Mouse (Mus musculus) midbrain, embryonic 16.5 days (tissue): ENCODE results near the gene Zfp280b. TPM values are rescaled to one million over a fixed set of nuclear protein-coding genes. Genes with fewer than 3 reads are reported as not detected.

Experiments used
- ATAC-seq: fragments of 200-750 bp; cut with Nextera tagmentation; 2 replicates; pipeline ENCODE4 v1.8.0; 2017; ENCODE audit warnings: moderate TSS enrichment
- H3K27ac ChIP-seq: fragments of 300-500 bp; sonication (generic); 2 replicates; pipeline ENCODE4 v1.5.1; 2014; ENCODE audit warnings: mild to moderate bottlenecking, low read length, mixed read lengths
- H3K27me3 ChIP-seq: fragments of 300-500 bp; sonication (generic); 2 replicates; pipeline ENCODE4 v1.6.1; 2014; ENCODE audit warnings: low read depth, low read length, mixed read lengths; ENCODE audit not compliant: control insufficient read depth, insufficient read depth
- H3K36me3 ChIP-seq: fragments of 300-500 bp; sonication (generic); 2 replicates; pipeline ENCODE4 v1.6.1; 2014; ENCODE audit warnings: mild to moderate bottlenecking, low read length, moderate library complexity, mixed read lengths; ENCODE audit not compliant: control insufficient read depth, insufficient read depth
- H3K4me1 ChIP-seq: fragments of 300-500 bp; sonication (generic); 2 replicates; pipeline ENCODE4 v1.6.1; 2014; ENCODE audit warnings: mild to moderate bottlenecking, low read length, mixed read lengths; ENCODE audit not compliant: control insufficient read depth, insufficient read depth
- H3K4me2 ChIP-seq: fragments of 300-500 bp; sonication (generic); 2 replicates; pipeline ENCODE4 v1.6.1; 2014; ENCODE audit warnings: mild to moderate bottlenecking, low read length, mixed read lengths
- H3K4me3 ChIP-seq: fragments of 300-500 bp; sonication (generic); 2 replicates; pipeline ENCODE4 v1.5.1; 2014; ENCODE audit warnings: low read depth, mild to moderate bottlenecking, low read length, moderate library complexity, mixed read lengths
- H3K9ac ChIP-seq: fragments of 300-500 bp; sonication (generic); 2 replicates; pipeline ENCODE4 v1.6.1; 2014; ENCODE audit warnings: low read depth, low read length, mixed read lengths
- H3K9me3 ChIP-seq: fragments of 300-500 bp; sonication (generic); replicated peaks from 2 replicates; pipeline ENCODE4 v1.6.1; 2014; ENCODE audit warnings: mild to moderate bottlenecking, low read length, mixed read lengths; ENCODE audit not compliant: control insufficient read depth, poor library complexity, severe bottlenecking
- WGBS: fragments of 180-500 bp; shearing (Covaris S2); extraction: QIAGEN DNeasy Blood & Tissue Kit; methylation state at CpG from one replicate; pipeline ENCODE4 v1.1.7; 2014; 5-methylcytosine and 5-hydroxymethylcytosine counted together
- polyA plus RNA-seq: library from polyadenylated mRNA; unstranded; fragments of >200 nt; fragmentation: Nextera tagmentation; extraction: Ambion mirVana; gene quantifications from 2 replicates; pipeline ENCODE4 v1.2.1, GENCODE M21; 2015

Gene Zfp280b
- polyA plus RNA-seq, 1 experiment from 2014 or later: 11.9 TPM

GRCm38 (mm10) chr10:76028016-76028366, 4.5 kb upstream of the Zfp280b start:
- Histone ChIP-seq H3K4me1 (peaks cover 5% of the 10 kb centered on the region; the same call in 1 of the 2 replicates), H3K27me3 (no peaks in the 10 kb centered on the region), H3K4me3 (no peak overlapping the region), H3K27ac (no peak overlapping the region), H3K4me2 (no peak overlapping the region), H3K36me3 (no peaks in the 10 kb centered on the region), H3K9ac (no peak overlapping the region), H3K9me3 (no peaks in the 10 kb centered on the region)
- 22% methylated on average over 3 of the region's 4 CpGs for WGBS
- ATAC-seq: no peak

GRCm38 (mm10) chr10:76028396-76028795, 4.1 kb upstream of the Zfp280b start:
- no peaks in the 10 kb centered on the region for H3K36me3 ChIP-seq
- no peak for ATAC-seq
- no peaks in the 10 kb centered on the region for H3K27me3 ChIP-seq

DNA sequence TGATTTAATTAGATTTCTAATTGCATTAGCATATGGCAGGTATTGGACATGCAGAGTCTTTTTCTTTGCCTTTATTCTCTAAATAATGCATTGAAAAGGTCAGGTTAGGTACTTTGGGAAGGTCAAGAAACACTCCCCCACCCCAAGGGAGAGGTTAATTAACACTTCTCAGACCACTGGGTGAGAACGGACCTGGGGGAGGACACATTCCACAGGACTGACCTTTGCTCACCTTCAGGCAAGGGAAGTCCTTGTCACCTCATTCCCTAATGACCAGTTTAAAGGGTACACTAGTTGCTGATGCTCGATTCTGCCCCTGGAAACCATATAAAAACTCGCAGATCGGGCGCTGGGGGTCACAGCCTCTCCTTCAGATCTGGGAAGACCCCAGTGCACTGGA, 3.2 kb upstream of the Zfp280b start:
- Histone ChIP-seq H3K36me3 (no peaks in the 10 kb centered on the region), H3K27me3 (no peaks in the 10 kb centered on the region), H3K27ac (no peak overlapping the region), H3K4me1 (peaks cover 12% of the 10 kb centered on the region), H3K9me3 (no peaks in the 10 kb centered on the region), H3K4me2 (no peak overlapping the region), H3K9ac (no peak overlapping the region), H3K4me3 (no peak overlapping the region)
- WGBS: 61% methylated on average over 5 of the region's 5 CpGs
- no peak for ATAC-seq

More at GRCm38 (mm10) chr10:76028396-76028795, 4.1 kb upstream of the Zfp280b start:
- no peaks in the 10 kb centered on the region for H3K9me3 ChIP-seq
- peaks cover 9% of the 10 kb centered on the region for H3K4me1 ChIP-seq
- H3K4me3 ChIP-seq: no peak overlapping the region
- WGBS: 84% methylated on average over 9 of the region's 9 CpGs
- H3K27ac ChIP-seq: no peak overlapping the region
- H3K9ac ChIP-seq: no peak overlapping the region
- no peak overlapping the region for H3K4me2 ChIP-seq

- H3K4me1 ChIP-seq: peaks cover 12% of the 10 kb centered on the region
- no peak overlapping the region for H3K4me3 ChIP-seq
- H3K4me2 ChIP-seq: no peak overlapping the region
- no peak overlapping the region for H3K27ac ChIP-seq
- no peaks in the 10 kb centered on the region for H3K9me3 ChIP-seq
- WGBS: 64% methylated on average over 5 of the region's 5 CpGs
- 0 out of 2 replicates have a peak, but pooled peaks cover under 1% of the 10 kb centered on the region for H3K36me3 ChIP-seq
- no peaks in the 10 kb centered on the region for H3K27me3 ChIP-seq
- ATAC-seq: no peak
- H3K9ac ChIP-seq: no peak overlapping the region
Observed at GRCm38 (mm10) chr10:76030496-76030895, 2.0 kb upstream of the Zfp280b start.

DNA sequence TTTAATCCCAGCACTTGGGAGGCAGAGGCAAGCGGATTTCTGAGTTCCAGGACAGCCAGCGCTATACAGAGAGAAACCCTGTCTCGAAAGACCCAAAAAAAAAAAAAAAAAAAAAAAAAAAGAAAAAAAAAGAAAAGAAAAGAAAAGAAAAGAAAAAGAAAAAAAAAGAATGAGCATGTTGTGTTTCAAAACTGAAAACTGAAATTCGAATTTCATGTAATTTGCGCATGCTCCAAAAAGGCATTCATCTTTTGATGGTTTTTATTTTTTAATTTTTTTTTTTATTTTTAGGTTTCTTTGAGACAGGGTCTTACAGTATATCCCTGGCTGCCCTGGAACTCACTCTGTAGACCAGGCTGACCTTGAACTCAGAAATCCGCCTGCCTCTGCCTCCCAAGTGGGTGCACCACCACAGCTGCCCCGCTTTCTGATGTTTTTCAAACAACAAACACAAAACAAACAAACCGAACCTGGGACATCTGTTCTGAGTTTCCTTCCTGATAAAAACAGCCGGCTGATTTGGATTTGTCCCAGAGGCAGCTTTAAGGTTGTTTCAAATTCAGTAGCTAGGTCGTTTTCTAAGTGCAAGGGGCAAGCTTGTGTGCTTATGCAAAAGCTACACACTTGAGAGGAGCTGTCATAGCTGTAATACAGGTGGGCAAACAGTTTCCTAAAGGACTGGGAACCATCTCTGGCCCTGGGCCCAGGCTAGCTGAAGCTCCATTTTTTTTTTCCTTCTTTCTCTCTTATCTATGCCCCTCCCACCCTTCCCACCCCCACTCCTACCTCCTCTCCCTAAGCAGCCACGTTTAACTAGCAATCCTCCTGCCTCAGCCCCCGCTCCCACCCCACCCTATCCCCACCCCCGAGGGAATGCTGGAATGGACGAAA, 694 bp upstream of the Zfp280b start:
- Histone ChIP-seq H3K4me1 (peaks cover 12% of the 10 kb centered on the region), H3K36me3 (0 out of 2 replicates have a peak, but pooled peaks cover 3% of the 10 kb centered on the region), H3K9ac (peak overlapping the region; percentile 95), H3K27ac (peak overlapping the region; percentile 83), H3K9me3 (no peaks in the 10 kb centered on the region), H3K4me2 (peak overlapping the region; percentile 91), H3K4me3 (peak overlapping the region; percentile 93), H3K27me3 (no peaks in the 10 kb centered on the region)
- ATAC-seq: peak; percentile 71; the same call in 1 of the 2 replicates
- WGBS: 56% methylated on average over 14 of the region's 14 CpGs

GRCm38 (mm10) chr10:76033119-76033455, 637 bp downstream of the Zfp280b start:
- H3K36me3 ChIP-seq: peaks cover 7% of the 10 kb centered on the region
- no peaks in the 10 kb centered on the region for H3K9me3 ChIP-seq
- H3K4me2 ChIP-seq: peak overlapping the region; percentile 91
- peak overlapping the region; percentile 93 for H3K4me3 ChIP-seq
- peak overlapping the region; percentile 95 for H3K9ac ChIP-seq
- no peaks in the 10 kb centered on the region for H3K27me3 ChIP-seq
- ATAC-seq: peak; percentile 37; the same call in 1 of the 2 replicates
- WGBS: 22% methylated on average over 7 of the region's 7 CpGs
- H3K27ac ChIP-seq: peak overlapping the region; percentile 83
- H3K4me1 ChIP-seq: peaks cover 12% of the 10 kb centered on the region

DNA sequence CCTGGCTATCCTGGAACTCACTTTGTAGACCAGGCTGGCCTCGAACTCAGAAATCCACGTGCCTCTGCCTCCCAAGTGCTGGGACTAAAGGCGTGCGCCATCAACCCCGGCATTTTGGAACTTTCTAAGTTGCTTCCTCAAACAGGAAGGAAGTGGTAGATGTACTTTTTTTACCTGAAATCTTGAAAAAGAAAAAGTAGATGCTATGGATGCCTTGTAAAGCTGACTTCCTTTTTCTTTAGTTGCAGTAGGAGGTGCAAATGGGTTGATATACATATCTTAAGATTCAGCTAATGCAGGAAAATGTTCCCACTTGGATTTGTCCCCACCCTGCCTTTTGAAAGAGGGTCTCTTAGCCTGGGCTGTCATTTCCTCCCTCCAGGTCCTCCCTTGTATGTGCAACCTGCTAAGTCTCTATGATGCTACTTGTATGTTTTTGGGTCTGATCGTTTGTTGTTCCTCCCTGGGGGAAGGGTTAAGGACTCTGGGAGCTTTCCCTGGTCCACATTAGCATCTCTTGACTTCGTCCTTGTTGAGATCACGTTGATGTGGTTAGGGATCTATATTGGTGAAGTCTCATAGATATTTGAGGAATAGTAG, 1.7 kb downstream of the Zfp280b start:
- no peak overlapping the region for H3K4me3 ChIP-seq
- peaks cover 12% of the 10 kb centered on the region for H3K4me1 ChIP-seq
- no peak overlapping the region for H3K27ac ChIP-seq
- 97% methylated on average over 8 of the region's 8 CpGs for WGBS
- H3K36me3 ChIP-seq: peaks cover 17% of the 10 kb centered on the region
- H3K27me3 ChIP-seq: no peaks in the 10 kb centered on the region
- no peak for ATAC-seq
- no peaks in the 10 kb centered on the region for H3K9me3 ChIP-seq
- no peak overlapping the region for H3K9ac ChIP-seq
- H3K4me2 ChIP-seq: no peak overlapping the region

- H3K36me3 ChIP-seq: peaks cover 28% of the 10 kb centered on the region
- H3K4me1 ChIP-seq: peaks cover 12% of the 10 kb centered on the region
- no peaks in the 10 kb centered on the region for H3K9me3 ChIP-seq
- H3K27me3 ChIP-seq: no peaks in the 10 kb centered on the region
- no peak overlapping the region for H3K4me3 ChIP-seq
- no peak overlapping the region for H3K4me2 ChIP-seq
- H3K9ac ChIP-seq: no peak overlapping the region
- no peak overlapping the region for H3K27ac ChIP-seq
- no peak for ATAC-seq
Observed at GRCm38 (mm10) chr10:76035277-76035676, 2.8 kb downstream of the Zfp280b start.

DNA sequence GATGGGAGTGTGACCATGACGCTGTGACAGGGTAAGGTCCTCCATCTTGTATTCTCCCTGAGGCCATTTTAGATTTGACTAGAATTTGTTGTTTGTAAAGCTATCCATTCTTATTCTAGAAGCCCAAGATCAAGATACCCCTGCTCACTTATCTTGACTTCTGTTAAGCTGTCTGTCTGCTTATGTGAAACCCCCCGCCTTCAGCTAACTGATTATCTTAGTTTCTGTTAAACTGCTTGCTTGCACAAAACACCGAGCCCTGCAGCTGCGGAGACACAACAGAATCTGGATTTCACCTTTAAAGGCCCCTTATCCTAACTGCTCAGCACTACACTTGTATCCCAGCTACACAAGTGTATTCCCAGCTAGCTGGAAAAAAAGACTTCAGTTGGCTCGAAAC, 4.5 kb downstream of the Zfp280b start:
- H3K27ac ChIP-seq: no peak overlapping the region
- ATAC-seq: no peak
- H3K4me3 ChIP-seq: no peak overlapping the region
- H3K27me3 ChIP-seq: no peaks in the 10 kb centered on the region
- peaks cover 9% of the 10 kb centered on the region for H3K4me1 ChIP-seq
- H3K9ac ChIP-seq: no peak overlapping the region
- H3K36me3 ChIP-seq: peaks cover 33% of the 10 kb centered on the region
- over 99% methylated on average over 5 of the region's 5 CpGs for WGBS
- H3K4me2 ChIP-seq: no peak overlapping the region
- H3K9me3 ChIP-seq: no peaks in the 10 kb centered on the region
